Mouse (Mus musculus) liver, embryonic 13.5 days (tissue): Measurements from ENCODE around the gene Gria1. TPM values are rescaled to one million over a fixed set of nuclear protein-coding genes. Genes with fewer than 3 reads are reported as not detected.

Source experiments
- ATAC-seq: fragments of 200-750 bp; cut with Nextera tagmentation; 2 replicates; pipeline ENCODE4 v1.8.0; 2017; ENCODE audit warnings: low read depth, mild to moderate bottlenecking, moderate number of reproducible peaks, moderate library complexity
- DNase-seq: peaks from one replicate; pipeline ENCODE4 v3.0.0; 2022
- H3K27ac ChIP-seq: fragments of 300-500 bp; sonication (generic); 2 replicates; pipeline ENCODE4 v1.5.1; 2015; ENCODE audit warnings: moderate library complexity, mild to moderate bottlenecking, inconsistent platforms
- H3K27me3 ChIP-seq: fragments of 300-500 bp; sonication (generic); 2 replicates; pipeline ENCODE4 v1.6.1; 2015; ENCODE audit warnings: mild to moderate bottlenecking, inconsistent platforms
- H3K36me3 ChIP-seq: fragments of 300-500 bp; sonication (generic); 2 replicates; pipeline ENCODE4 v1.6.1; 2015; ENCODE audit warnings: mild to moderate bottlenecking, inconsistent platforms
- H3K4me1 ChIP-seq: fragments of 300-500 bp; sonication (generic); replicated peaks from 2 replicates; pipeline ENCODE4 v1.6.1; 2015; ENCODE audit warnings: inconsistent platforms
- H3K4me2 ChIP-seq: fragments of 300-500 bp; sonication (generic); 2 replicates; pipeline ENCODE4 v1.6.1; 2015; ENCODE audit warnings: inconsistent platforms, mild to moderate bottlenecking, moderate library complexity
- H3K4me3 ChIP-seq: fragments of 300-500 bp; sonication (generic); replicated peaks from 2 replicates; pipeline ENCODE4 v1.5.1; 2015; ENCODE audit warnings: mild to moderate bottlenecking, inconsistent platforms
- H3K9ac ChIP-seq: fragments of 300-500 bp; sonication (generic); 2 replicates; pipeline ENCODE4 v1.6.1; 2015; ENCODE audit warnings: mild to moderate bottlenecking, inconsistent platforms
- H3K9me3 ChIP-seq: fragments of 300-500 bp; sonication (generic); replicated peaks from 2 replicates; pipeline ENCODE4 v1.6.1; 2016; ENCODE audit warnings: inconsistent platforms
- WGBS: fragments of 180-500 bp; shearing (Covaris S2); methylation state at CpG from one replicate; pipeline ENCODE4 v1.1.7; 2015; ENCODE audit not compliant: insufficient replicate concordance; 5-methylcytosine and 5-hydroxymethylcytosine counted together
- polyA plus RNA-seq: library from polyadenylated mRNA; unstranded; fragments of >200 nt; fragmentation: Nextera tagmentation; extraction: Ambion mirVana; gene quantifications from 2 replicates; pipeline ENCODE4 v1.2.1, GENCODE M21; 2015

The Gria1 gene
- polyA plus RNA-seq, 1 experiment from 2014 or later = 0.17 TPM

DNA sequence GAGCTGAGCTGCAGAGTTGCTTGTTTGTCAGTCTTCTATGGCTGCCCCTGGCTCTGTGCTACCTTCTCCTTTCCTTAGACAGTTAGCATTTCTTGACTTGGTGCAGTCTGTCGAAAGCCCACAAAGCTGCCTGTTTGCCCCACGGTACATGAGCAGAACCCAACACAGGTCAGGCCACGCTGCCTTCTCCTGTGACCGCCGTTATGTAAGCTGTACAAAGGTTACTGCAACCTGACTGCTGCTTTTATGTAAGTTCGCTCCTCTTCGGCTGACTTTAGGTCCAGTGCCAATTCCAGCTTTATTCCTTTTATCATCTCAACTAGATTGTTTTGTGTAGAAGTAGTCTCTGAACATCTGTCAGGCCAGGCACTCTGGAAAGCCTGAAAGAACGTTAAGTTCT is 115.9 kb downstream of the Gria1 start:
- H3K4me1 ChIP-seq = no peaks in the 10 kb centered on the region
- WGBS = 63% methylated on average over 8 of the region's 8 CpGs
- no peak overlapping the region for H3K4me2 ChIP-seq
- no peaks in the 10 kb centered on the region for H3K9me3 ChIP-seq
- no peaks in the 10 kb centered on the region for H3K27me3 ChIP-seq
- ATAC-seq (no peak), DNase-seq (no peak)
- H3K27ac ChIP-seq = no peak overlapping the region
- no peak overlapping the region for H3K4me3 ChIP-seq
- no peaks in the 10 kb centered on the region for H3K36me3 ChIP-seq
- no peak overlapping the region for H3K9ac ChIP-seq

DNA sequence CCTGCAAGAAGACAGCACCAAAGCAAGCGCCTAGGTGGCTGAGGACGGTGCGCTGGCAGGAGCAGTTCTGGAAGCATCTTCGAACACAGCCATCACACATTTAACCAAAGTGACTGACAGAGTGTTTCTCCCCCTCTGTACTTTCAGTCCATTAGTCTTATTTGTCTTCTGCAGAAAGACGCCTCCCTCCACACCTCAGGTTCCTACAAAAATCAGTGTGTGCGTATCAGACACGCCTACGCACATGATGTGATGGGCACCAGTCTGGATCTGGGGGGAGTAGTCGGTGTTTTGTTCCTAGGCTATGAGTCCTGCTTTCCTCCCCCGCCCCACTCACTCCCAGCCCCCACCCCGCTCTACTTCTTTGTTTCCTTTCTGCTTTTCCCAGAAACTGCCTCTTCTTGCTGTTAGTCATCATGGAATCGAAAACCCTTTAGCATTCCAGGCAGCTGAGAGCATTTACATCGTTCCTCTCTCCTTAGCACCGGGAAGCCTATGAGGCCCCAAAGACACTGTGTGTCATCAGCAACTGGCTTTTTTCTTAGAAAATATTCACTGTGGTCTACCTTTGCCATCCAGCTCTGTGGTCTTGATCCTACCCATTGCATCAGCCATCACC is 129.1 kb downstream of the Gria1 start:
- Histone ChIP-seq H3K4me3 (no peak overlapping the region), H3K4me2 (no peak overlapping the region), H3K9ac (no peak overlapping the region), H3K4me1 (no peaks in the 10 kb centered on the region), H3K27ac (no peak overlapping the region), H3K36me3 (no peaks in the 10 kb centered on the region), H3K27me3 (no peaks in the 10 kb centered on the region), H3K9me3 (no peaks in the 10 kb centered on the region)
- 68% methylated on average over 14 of the region's 14 CpGs for WGBS
- DNase-seq = no peak
- ATAC-seq = no peak

DNA sequence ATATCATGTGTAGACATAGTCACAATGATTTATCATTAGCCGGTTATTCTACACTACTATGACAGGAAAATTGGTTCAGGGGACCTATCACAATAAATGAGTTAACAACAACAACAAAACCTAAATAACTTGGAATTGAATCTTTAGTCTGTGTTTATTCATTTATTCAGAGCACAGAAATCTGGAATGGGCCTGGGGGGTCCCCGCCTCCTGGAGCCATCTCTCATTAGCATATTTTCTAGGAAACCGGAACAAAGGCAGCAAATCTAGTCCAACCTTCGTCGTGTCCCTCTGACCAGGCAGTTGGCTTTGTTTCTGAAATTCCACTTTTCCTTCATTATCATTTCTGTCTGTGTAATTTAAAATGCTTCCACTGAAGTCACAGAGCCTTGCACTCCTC is 132.5 kb downstream of the Gria1 start:
- Histone ChIP-seq H3K9ac (no peak overlapping the region), H3K4me2 (no peak overlapping the region), H3K4me1 (no peaks in the 10 kb centered on the region), H3K27ac (no peak overlapping the region), H3K36me3 (no peaks in the 10 kb centered on the region), H3K27me3 (no peaks in the 10 kb centered on the region), H3K9me3 (no peaks in the 10 kb centered on the region), H3K4me3 (no peak overlapping the region)
- ATAC-seq = no peak
- 72% methylated on average over 5 of the region's 5 CpGs for WGBS
- DNase-seq = no peak

DNA sequence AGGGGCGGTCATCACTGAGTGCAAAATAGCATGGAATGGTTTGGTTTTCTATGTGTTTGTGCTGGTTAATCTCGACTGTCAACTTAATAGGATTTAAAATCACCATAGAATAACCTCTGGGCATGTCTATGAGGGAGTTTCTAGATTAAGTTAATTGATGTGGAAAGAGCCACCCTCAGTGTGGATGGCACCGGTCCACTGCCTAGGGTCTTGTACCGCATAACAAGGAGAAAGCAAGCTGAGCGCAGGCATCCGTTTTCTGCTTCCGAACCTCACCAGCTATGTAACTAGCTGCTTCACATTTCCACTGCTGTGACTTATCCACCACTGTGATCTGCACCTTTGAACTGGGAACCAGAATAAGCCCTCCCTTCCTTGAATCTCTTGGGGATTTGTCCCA is 134.0 kb downstream of the Gria1 start:
- no peaks in the 10 kb centered on the region for H3K36me3 ChIP-seq
- DNase-seq = no peak
- H3K27ac ChIP-seq = no peak overlapping the region
- H3K9me3 ChIP-seq = no peaks in the 10 kb centered on the region
- no peaks in the 10 kb centered on the region for H3K27me3 ChIP-seq
- H3K4me3 ChIP-seq = no peak overlapping the region
- H3K4me2 ChIP-seq = no peak overlapping the region
- 65% methylated on average over 7 of the region's 7 CpGs for WGBS
- no peak for ATAC-seq
- no peaks in the 10 kb centered on the region for H3K4me1 ChIP-seq
- H3K9ac ChIP-seq = no peak overlapping the region

DNA sequence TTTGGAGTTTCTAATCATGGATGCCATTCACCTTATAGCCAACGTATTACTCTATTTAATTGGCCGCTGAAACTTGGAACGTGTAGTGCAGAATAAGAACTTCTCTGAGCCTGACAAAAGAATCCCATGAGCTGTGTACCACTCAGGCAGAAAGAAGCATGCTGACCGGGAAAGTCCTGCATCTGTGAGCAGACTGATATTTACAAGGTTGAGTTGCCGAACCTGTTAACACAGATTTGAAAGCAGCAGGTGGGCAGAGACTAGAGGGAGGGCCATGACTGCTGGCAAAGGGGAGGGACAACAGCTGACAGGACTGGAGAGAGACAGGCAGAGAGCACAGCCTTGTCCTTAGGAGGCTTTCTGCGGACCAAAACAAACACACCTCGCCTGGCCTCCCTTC is 134.5 kb downstream of the Gria1 start:
- no peak overlapping the region for H3K4me2 ChIP-seq
- H3K9ac ChIP-seq = no peak overlapping the region
- H3K4me3 ChIP-seq = no peak overlapping the region
- 39% methylated on average over 7 of the region's 7 CpGs for WGBS
- no peaks in the 10 kb centered on the region for H3K36me3 ChIP-seq
- H3K27ac ChIP-seq = no peak overlapping the region
- ATAC-seq (no peak), DNase-seq (no peak)
- no peaks in the 10 kb centered on the region for H3K9me3 ChIP-seq
- no peaks in the 10 kb centered on the region for H3K27me3 ChIP-seq
- no peaks in the 10 kb centered on the region for H3K4me1 ChIP-seq

DNA sequence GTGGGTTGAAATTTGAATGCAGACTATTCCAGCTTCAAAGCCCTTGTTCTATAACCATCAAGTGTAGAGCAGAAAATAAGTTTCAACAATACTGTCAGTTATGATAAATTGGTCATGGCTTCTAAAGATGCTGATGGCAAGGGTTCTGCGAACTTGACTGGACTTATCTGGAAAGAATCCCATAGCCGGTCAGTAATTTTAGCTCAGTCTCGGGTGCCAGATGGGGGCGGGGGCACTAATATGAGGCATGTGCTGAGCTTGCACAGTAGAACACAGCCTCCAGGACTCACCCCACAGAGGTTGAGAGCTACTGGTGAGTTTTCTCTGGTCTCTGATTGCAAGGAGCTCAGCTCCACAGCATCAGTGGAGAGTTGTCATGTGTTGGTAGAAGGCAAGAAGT is 140.5 kb downstream of the Gria1 start:
- no peak overlapping the region for H3K9ac ChIP-seq
- H3K27me3 ChIP-seq = no peaks in the 10 kb centered on the region
- 78% methylated on average over 4 of the region's 4 CpGs for WGBS
- H3K4me2 ChIP-seq = no peak overlapping the region
- DNase-seq (no peak), ATAC-seq (no peak)
- H3K4me3 ChIP-seq = no peak overlapping the region
- no peak overlapping the region for H3K27ac ChIP-seq
- no peaks in the 10 kb centered on the region for H3K4me1 ChIP-seq
- H3K9me3 ChIP-seq = no peaks in the 10 kb centered on the region
- H3K36me3 ChIP-seq = no peaks in the 10 kb centered on the region

DNA sequence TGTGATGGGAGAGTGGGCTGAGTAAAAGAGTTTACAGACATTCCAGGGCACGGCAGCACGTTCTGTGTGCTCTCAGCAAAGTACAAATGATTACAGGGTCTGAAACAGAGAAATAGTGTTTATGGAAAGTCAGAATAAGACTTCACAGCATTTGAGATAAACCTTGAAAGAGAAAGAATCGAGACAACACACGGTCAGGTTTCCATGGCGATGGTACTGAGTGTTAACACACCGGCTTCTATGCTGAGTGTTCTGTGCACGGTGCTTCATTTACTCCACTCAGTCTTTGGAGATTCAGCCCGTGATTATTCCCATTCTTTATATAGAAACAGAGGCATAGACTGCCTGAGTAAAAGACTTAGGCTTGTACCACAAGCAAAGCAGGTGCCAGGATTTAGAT is 143.8 kb downstream of the Gria1 start:
- no peaks in the 10 kb centered on the region for H3K36me3 ChIP-seq
- 58% methylated on average over 8 of the region's 8 CpGs for WGBS
- ATAC-seq = no peak

DNA sequence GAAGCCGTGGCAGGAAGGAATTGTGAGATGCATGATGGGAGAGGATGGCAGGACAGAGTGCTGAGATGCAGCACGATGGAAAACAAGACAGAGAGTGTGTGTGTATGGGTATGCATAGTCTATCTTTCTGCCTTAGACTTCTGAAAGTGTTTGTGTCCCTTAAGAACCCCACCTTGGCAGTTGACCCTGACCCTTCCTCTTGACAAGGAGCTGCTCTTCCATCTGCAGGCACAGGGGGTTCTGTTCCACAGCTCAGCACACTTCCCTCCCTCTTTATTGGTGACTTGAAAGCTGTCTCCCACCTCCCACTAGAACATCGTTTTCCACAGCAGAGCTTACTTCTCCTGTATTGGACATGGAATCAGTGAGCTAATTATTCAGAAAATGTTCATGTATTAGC is 148.2 kb downstream of the Gria1 start:
- Histone ChIP-seq H3K27me3 (no peaks in the 10 kb centered on the region), H3K4me1 (no peaks in the 10 kb centered on the region), H3K27ac (no peak overlapping the region), H3K4me3 (no peak overlapping the region), H3K36me3 (no peaks in the 10 kb centered on the region), H3K9ac (no peak overlapping the region), H3K9me3 (no peaks in the 10 kb centered on the region), H3K4me2 (no peak overlapping the region)
- ATAC-seq = no peak
- no peak for DNase-seq
- WGBS = 38% methylated on average over 3 of the region's 3 CpGs

More for the DNA sequence above, 143.8 kb downstream of the Gria1 start:
- H3K9ac ChIP-seq = no peak overlapping the region
- H3K27me3 ChIP-seq = no peaks in the 10 kb centered on the region
- no peaks in the 10 kb centered on the region for H3K9me3 ChIP-seq
- DNase-seq = no peak
- no peaks in the 10 kb centered on the region for H3K4me1 ChIP-seq
- no peak overlapping the region for H3K4me3 ChIP-seq
- no peak overlapping the region for H3K27ac ChIP-seq
- no peak overlapping the region for H3K4me2 ChIP-seq

DNA sequence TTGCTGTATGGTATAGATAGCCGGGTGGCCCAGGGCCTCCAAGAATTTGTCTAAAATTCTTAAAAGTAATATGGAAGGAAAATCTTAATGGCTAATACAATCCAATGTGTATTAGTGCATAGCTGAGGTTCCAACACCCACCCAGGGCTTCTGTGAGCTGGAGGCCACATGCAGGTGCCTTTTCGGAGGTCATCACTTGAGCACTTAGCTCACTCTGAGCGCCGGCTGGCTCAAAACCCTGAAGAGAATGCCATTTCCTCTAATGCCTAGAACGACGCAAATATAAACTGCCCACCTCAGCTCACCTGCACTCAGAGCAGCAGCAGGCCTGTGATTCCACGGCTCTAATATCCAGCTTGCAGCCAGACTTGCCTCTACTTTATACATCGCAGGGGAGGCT is 148.9 kb downstream of the Gria1 start:
- no peaks in the 10 kb centered on the region for H3K4me1 ChIP-seq
- ATAC-seq (no peak), DNase-seq (no peak)
- WGBS = 79% methylated on average over 8 of the region's 8 CpGs
- H3K27ac ChIP-seq = no peak overlapping the region
- no peaks in the 10 kb centered on the region for H3K27me3 ChIP-seq
- no peaks in the 10 kb centered on the region for H3K9me3 ChIP-seq
- H3K9ac ChIP-seq = no peak overlapping the region
- H3K36me3 ChIP-seq = no peaks in the 10 kb centered on the region
- no peak overlapping the region for H3K4me3 ChIP-seq
- no peak overlapping the region for H3K4me2 ChIP-seq

DNA sequence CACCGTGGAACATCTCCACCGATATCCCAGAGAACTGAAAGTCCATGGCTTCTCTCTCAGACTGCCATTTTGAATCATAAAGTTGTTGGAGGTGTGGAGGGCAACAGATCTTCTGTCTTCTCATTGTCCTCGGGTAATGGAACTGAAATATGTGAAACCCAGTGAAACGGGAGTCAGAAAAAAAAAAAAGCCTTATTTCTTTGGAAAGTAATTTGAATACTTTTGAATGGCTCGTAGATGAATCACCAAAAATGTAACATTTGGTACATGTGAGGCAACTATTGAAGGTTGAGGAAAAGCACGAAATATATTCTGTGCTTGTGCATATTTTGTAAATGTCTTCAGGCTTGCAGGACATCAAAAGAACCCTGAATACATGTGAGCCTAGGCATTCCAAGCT is 151.7 kb downstream of the Gria1 start:
- DNase-seq (no peak), ATAC-seq (no peak)
- no peak overlapping the region for H3K27ac ChIP-seq
- H3K27me3 ChIP-seq = no peaks in the 10 kb centered on the region
- H3K9me3 ChIP-seq = 0 out of 2 replicates have a peak, but pooled peaks cover 4% of the 10 kb centered on the region
- no peaks in the 10 kb centered on the region for H3K4me1 ChIP-seq
- no peak overlapping the region for H3K4me3 ChIP-seq
- no peak overlapping the region for H3K9ac ChIP-seq
- no peaks in the 10 kb centered on the region for H3K36me3 ChIP-seq
- WGBS = 58% methylated on average over 6 of the region's 6 CpGs
- no peak overlapping the region for H3K4me2 ChIP-seq

DNA sequence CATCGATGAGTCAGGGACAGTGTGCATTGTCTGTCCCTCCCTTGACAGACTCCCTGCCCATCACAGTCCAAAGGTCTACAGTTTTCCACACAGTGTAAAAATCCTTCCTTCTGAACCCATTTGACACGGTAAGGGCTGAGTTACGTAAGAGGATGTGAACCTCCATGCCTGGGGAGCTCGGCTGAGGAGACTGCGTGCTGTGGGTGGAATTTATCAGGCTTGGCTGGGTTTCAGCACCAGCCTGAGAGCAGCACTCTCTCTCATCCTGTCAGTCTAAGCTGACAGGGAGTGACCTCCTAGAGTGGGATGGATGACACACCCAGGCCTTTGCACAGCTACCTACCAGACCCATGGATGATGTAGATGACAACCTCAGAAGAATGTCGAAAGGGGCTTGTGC is 158.9 kb downstream of the Gria1 start:
- no peak overlapping the region for H3K4me3 ChIP-seq
- no peak overlapping the region for H3K4me2 ChIP-seq
- no peak overlapping the region for H3K27ac ChIP-seq
- H3K27me3 ChIP-seq = no peaks in the 10 kb centered on the region
- H3K9me3 ChIP-seq = 0 out of 2 replicates have a peak, but pooled peaks cover 4% of the 10 kb centered on the region
- no peak overlapping the region for H3K9ac ChIP-seq
- no peak for ATAC-seq
- H3K4me1 ChIP-seq = no peaks in the 10 kb centered on the region
- no peaks in the 10 kb centered on the region for H3K36me3 ChIP-seq
- no peak for DNase-seq
- 53% methylated on average over 6 of the region's 6 CpGs for WGBS

DNA sequence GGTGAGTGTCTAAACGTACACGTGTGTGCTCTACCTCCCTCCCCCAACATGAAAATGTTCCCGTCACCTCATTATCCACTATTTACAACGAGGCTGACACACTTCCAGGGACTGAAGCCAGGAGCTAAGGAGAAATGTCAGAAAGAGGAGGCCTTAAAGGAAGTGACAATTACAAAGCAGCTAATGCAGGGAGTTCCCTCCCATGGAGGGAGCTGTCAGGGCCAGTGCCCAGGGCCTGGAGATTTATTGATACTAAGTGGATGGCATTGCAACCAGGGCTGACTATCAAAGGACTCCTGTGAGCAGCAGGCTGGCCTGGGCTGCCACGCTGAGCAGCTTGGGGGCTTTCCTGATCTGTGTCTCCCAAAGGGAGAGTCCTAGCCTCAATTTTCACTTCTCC is 163.0 kb downstream of the Gria1 start:
- ATAC-seq (no peak), DNase-seq (no peak)
- H3K36me3 ChIP-seq = no peaks in the 10 kb centered on the region
- no peak overlapping the region for H3K9ac ChIP-seq
- H3K27ac ChIP-seq = no peak overlapping the region
- H3K4me3 ChIP-seq = no peak overlapping the region
- no peak overlapping the region for H3K4me2 ChIP-seq
- no peaks in the 10 kb centered on the region for H3K9me3 ChIP-seq
- 50% methylated on average over 5 of the region's 5 CpGs for WGBS
- no peaks in the 10 kb centered on the region for H3K27me3 ChIP-seq
- H3K4me1 ChIP-seq = no peaks in the 10 kb centered on the region
